Mouse (Mus musculus) thymus, adult 2 months (tissue): ENCODE measurements around the gene Ror1. TPM values are rescaled to one million over a fixed set of nuclear protein-coding genes. Genes with fewer than 3 reads are reported as not detected.
A peak's percentile ranks its signal among the peaks of the same experiment; 100 is the strongest.

Experiments used
- DNase-seq: peaks from one replicate; pipeline ENCODE4 v3.0.0; 2021
- H3K27ac ChIP-seq: fragments of 200-500 bp; 2 replicates; pipeline ENCODE4 v1.5.1; 2012; ENCODE audit warnings: low read length, control low read depth; ENCODE audit not compliant: control insufficient read depth, insufficient read depth
- H3K27me3 ChIP-seq: fragments of 200-500 bp; 2 replicates; pipeline ENCODE4 v1.6.1; 2012; ENCODE audit warnings: mild to moderate bottlenecking, low read length, moderate library complexity, mixed read lengths; ENCODE audit not compliant: control insufficient read depth, insufficient read depth
- H3K36me3 ChIP-seq: fragments of 200-500 bp; 2 replicates; pipeline ENCODE4 v1.6.1; 2012; ENCODE audit warnings: mild to moderate bottlenecking, low read length, moderate library complexity; ENCODE audit not compliant: control insufficient read depth, insufficient read depth
- H3K4me1 ChIP-seq: fragments of 200-500 bp; replicated peaks from 2 replicates; pipeline ENCODE4 v1.6.1; 2012; ENCODE audit warnings: low read length; ENCODE audit not compliant: control insufficient read depth, insufficient read depth
- H3K4me3 ChIP-seq: fragments of 200-500 bp; 2 replicates; pipeline ENCODE4 v1.5.1; 2012; ENCODE audit warnings: mild to moderate bottlenecking, low read length, control low read depth, moderate library complexity; ENCODE audit not compliant: control insufficient read depth, insufficient read depth
- CTCF ChIP-seq: fragments of 200-500 bp; IDR thresholded peaks from 2 replicates; pipeline ENCODE4 v1.5.1; 2012; ENCODE audit warnings: mild to moderate bottlenecking, control low read depth, low read length, moderate library complexity, borderline replicate concordance; ENCODE audit not compliant: control insufficient read depth, poor library complexity, insufficient read depth; ENCODE audit errors: extremely low read depth
- POLR2A ChIP-seq: fragments of 200-500 bp; IDR thresholded peaks from 2 replicates; pipeline ENCODE4 v1.6.1; 2012; ENCODE audit warnings: mild to moderate bottlenecking, low read length, control low read depth, moderate library complexity; ENCODE audit not compliant: control insufficient read depth, poor library complexity, insufficient read depth; ENCODE audit errors: extremely low read depth
- WGBS: fragments of 180-500 bp; shearing (Covaris S2); methylation state at CpG from one replicate; pipeline ENCODE4 v1.1.7; 2018; 5-methylcytosine and 5-hydroxymethylcytosine counted together
- polyA plus RNA-seq: library from polyadenylated mRNA; depleted of rRNA; stranded (reverse); fragments of >200 nt; gene quantifications from 2 replicates; pipeline ENCODE4 v1.2.3, GENCODE M21; 2012

The Ror1 gene
- polyA plus RNA-seq, 1 experiment: 0.84 TPM

DNA sequence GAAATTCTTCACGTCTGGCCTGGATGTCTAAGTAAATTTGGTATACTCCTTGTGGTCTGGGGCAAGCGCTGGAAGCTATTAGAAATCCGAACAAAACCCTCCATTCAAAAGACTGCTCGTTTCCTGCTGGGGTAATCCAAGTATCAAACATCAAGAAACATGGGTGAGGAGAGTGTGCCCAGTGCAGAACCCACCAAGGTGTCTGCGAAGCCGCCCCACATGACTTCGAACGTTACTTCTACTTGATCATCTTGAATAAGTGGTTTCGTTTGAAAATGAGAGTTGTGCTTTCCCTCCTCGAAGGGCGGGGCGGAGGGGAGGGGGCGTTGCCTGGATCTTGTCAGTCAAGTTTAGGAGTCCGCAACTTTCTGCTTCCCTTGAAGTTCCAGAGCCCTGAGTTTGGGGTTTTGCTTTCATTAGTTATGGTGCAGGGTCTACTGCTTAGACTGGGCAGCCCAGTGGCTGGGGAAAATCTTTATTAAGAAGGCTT, 74.6 kb downstream of the Ror1 start:
- no peaks in the 10 kb centered on the region for H3K36me3 ChIP-seq
- no peak overlapping the region for H3K27ac ChIP-seq
- no peak overlapping the region for H3K4me3 ChIP-seq
- DNase-seq: peak; percentile 3
- TF ChIP-seq POLR2A: no peak
- TF ChIP-seq CTCF: no peak
- no peaks in the 10 kb centered on the region; the same call in 1 of the 2 replicates for H3K4me1 ChIP-seq
- no peaks in the 10 kb centered on the region for H3K27me3 ChIP-seq
- WGBS: 56% methylated on average over 14 of the region's 14 CpGs

DNA sequence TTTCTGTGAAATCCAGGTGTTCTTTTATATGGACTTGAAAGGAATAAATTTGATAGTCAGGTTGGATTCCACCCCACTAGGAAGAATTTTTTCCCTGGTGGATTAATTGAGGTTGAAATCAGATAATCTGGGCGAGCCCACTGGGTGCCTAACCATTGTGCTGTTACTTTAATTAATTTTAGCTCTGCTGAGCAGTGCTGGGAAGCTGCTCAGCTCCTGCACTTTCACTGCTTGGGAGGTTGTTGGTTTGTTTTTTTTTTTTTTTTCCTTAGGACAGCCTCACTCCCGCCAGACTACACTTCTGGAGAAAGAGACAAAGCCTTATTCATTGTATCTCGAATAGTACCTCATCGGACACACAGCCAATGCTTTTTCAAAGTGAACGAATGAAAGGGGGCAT, 75.2 kb downstream of the Ror1 start:
- WGBS: 86% methylated on average over 5 of the region's 5 CpGs
- H3K36me3 ChIP-seq: no peaks in the 10 kb centered on the region
- TF ChIP-seq CTCF (no peak), POLR2A (no peak)
- no peaks in the 10 kb centered on the region for H3K27me3 ChIP-seq
- H3K4me1 ChIP-seq: no peaks in the 10 kb centered on the region; the same call in 1 of the 2 replicates
- DNase-seq: no peak
- no peak overlapping the region for H3K27ac ChIP-seq
- no peak overlapping the region for H3K4me3 ChIP-seq

DNA sequence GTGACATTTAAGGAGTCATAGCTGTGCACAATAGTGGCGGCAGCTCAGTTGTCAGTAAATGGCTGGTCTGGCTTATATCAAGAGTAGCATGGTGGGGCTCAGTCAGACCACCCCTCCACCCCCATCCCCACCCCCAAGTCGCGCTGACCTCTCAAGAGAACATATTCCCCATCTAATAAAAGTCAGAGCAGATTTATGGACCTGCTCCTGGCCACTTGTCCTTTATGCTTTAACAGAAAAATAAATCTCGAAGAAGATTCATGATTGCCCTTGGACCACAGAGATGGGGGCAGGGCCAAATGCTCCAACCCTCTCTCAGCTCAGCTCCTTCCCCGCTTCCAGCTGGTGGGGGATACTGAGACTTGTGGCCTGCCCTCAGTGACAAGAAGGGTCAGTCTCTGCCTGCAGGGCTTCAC, 75.9 kb downstream of the Ror1 start:
- Histone ChIP-seq H3K27ac (no peak overlapping the region), H3K27me3 (no peaks in the 10 kb centered on the region), H3K4me3 (no peak overlapping the region), H3K36me3 (no peaks in the 10 kb centered on the region), H3K4me1 (no peaks in the 10 kb centered on the region; the same call in 1 of the 2 replicates)
- WGBS: 92% methylated on average over 5 of the region's 5 CpGs
- DNase-seq: no peak
- TF ChIP-seq POLR2A (no peak), CTCF (no peak)

DNA sequence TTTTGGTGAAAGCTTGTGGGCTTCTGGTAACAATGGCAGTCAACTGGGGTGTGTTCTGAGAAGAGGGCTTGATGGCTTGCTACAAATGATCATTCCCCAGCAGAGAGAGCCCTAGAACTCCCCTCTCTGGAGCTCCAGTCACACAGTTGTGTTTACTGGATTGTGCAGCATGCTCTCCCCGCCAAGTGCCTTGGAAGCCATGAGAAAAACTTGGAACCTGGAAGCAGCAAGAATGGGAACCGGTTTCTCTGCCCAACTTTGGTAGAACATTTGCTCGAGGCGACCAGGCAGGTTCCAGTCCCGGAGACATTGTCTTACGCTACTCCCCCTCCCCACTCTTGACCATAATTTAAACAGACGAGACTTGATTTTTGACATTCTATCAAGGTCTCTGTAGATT, 80.0 kb downstream of the Ror1 start:
- Histone ChIP-seq H3K36me3 (no peaks in the 10 kb centered on the region), H3K27me3 (no peaks in the 10 kb centered on the region), H3K4me1 (no peaks in the 10 kb centered on the region), H3K4me3 (no peak overlapping the region), H3K27ac (no peak overlapping the region)
- DNase-seq: no peak
- TF ChIP-seq POLR2A: no peak
- no peak for TF ChIP-seq CTCF
- WGBS: 94% methylated on average over 7 of the region's 7 CpGs

DNA sequence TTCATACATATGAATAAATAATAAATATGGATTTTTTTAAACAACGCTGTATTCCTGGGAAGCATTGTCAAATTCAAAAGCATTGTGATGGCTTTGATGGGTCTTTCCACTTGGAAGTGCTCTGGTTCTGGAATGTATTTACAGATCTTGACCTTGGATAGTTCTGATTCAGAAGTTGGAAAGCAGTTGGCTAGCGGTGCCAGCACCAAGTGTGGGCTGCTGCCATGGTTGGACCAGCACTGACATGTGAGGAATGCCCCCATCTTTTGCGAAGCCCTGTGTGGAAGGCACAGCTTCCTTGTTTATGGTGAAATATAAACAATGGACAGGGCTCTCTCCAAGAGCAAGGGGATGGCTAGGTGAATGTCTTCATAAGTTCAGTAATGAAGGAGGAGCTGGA, 82.7 kb downstream of the Ror1 start:
- DNase-seq: no peak
- WGBS: 93% methylated on average over 3 of the region's 3 CpGs
- H3K36me3 ChIP-seq: no peaks in the 10 kb centered on the region
- H3K27ac ChIP-seq: no peak overlapping the region
- no peak overlapping the region for H3K4me3 ChIP-seq
- TF ChIP-seq CTCF (no peak), POLR2A (no peak)
- H3K27me3 ChIP-seq: no peaks in the 10 kb centered on the region
- H3K4me1 ChIP-seq: no peaks in the 10 kb centered on the region

DNA sequence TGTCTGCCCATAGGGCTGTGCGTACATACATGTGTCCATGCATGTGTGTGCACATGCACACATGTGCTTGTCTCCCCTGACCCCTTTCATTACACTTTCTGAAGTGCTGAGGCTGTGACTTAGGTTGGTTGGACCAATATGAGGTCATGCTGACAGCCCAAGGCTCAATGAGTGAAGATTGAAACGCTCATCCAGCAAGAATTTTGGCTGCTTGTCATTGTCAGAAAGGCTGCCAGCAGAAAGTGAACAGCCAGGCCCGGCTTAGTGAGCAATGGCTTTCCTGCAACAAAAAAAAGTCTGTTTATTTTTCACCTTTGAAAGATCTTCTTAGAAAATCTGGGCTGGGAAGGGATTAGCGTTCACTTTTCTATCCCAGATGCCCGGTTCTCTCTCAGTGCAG, 86.1 kb downstream of the Ror1 start:
- TF ChIP-seq POLR2A (no peak), CTCF (no peak)
- no peaks in the 10 kb centered on the region for H3K27me3 ChIP-seq
- H3K27ac ChIP-seq: no peak overlapping the region
- WGBS: 91% methylated on average over 5 of the region's 5 CpGs
- no peaks in the 10 kb centered on the region for H3K36me3 ChIP-seq
- no peak overlapping the region for H3K4me3 ChIP-seq
- no peak for DNase-seq
- H3K4me1 ChIP-seq: no peaks in the 10 kb centered on the region

DNA sequence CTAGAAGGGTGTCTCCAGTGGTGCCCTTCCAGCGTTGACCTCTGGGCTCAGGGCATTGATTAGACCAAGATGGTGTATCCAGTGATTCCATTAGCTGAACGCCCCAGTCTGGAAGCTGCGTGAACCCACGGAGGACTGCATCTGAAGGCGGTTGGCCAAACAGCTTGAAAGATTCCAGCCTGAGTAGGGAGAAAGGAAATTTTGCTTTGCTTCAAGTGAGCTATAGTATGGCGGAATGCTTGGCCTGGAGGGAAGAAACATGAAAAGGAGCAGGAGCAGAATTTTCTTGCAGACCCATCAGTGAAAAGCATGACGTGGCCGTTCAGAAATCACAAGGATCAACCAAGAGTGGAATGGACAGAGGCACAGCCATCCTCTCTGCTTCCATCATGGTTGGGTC, 91.2 kb downstream of the Ror1 start:
- Histone ChIP-seq H3K27me3 (no peaks in the 10 kb centered on the region), H3K27ac (no peak overlapping the region), H3K36me3 (no peaks in the 10 kb centered on the region), H3K4me3 (no peak overlapping the region), H3K4me1 (no peaks in the 10 kb centered on the region)
- no peak for TF ChIP-seq POLR2A
- TF ChIP-seq CTCF: no peak
- no peak for DNase-seq
- 94% methylated on average over 8 of the region's 8 CpGs for WGBS
